Mouse (Mus musculus) ES-Bruce4 (cell line): ENCODE results near the gene Kncn.

Experiments used
- EP300 ChIP-seq: IDR thresholded peaks from 2 replicates; pipeline ENCODE4 v1.6.1; 2011; ENCODE audit warnings: low read depth, low read length; ENCODE audit not compliant: insufficient read depth
- POLR2A ChIP-seq: IDR thresholded peaks from one replicate; pipeline ENCODE4 v1.8.1; 2011; ENCODE audit warnings: low read length; ENCODE audit not compliant: insufficient read depth

DNA sequence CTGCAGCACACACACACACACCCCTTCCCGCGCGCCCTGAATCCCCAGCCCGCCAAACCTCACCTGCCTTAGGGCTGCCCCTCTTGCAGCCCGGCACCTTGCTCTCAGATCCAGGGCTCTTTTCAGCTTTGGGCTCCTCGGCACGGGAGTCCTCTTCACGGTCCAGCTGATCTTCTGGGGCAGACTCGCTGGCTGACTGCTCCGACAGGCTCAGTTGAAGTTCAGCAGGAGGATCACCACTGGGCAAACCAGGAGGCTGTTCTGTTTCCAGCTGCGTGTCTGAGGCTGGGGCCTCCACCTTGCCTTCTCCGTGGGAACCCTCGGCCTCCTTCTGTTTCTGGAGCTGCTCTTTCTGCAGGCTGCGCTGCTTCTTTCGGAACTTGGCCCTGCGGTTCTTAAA is 35.7 kb downstream of the Kncn start:
- TF ChIP-seq EP300 (no peak), POLR2A (no peak)
